Mouse (Mus musculus) layer of hippocampus, adult 9-10 months (tissue): ENCODE measurements around the gene Gm19402.

Source experiments
- DNase-seq: peaks from one replicate; pipeline ENCODE4 v3.0.0; 2022; ENCODE audit warnings: low spot score

Gene Gm19402

DNA sequence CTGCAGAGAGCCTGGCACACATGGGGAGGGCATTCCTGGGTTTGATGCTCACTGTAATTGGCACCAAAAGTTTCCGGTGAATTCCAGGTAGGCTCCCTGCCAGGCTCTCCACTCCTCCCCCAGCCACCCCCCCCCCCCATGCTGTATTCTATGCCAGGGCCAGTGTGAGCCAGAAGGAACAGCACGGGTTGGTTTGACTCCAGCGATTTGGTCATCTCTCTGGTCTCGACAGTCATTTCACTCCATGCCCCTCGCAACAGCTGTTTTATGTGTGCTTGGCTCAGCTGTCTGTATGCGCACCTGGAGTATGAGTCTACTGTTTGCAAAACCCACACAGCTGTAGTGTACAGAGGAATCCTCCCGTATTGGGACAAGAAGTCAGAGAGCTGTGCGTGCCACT, 24.2 kb downstream of the Gm19402 start:
- DNase-seq, result no peak

DNA sequence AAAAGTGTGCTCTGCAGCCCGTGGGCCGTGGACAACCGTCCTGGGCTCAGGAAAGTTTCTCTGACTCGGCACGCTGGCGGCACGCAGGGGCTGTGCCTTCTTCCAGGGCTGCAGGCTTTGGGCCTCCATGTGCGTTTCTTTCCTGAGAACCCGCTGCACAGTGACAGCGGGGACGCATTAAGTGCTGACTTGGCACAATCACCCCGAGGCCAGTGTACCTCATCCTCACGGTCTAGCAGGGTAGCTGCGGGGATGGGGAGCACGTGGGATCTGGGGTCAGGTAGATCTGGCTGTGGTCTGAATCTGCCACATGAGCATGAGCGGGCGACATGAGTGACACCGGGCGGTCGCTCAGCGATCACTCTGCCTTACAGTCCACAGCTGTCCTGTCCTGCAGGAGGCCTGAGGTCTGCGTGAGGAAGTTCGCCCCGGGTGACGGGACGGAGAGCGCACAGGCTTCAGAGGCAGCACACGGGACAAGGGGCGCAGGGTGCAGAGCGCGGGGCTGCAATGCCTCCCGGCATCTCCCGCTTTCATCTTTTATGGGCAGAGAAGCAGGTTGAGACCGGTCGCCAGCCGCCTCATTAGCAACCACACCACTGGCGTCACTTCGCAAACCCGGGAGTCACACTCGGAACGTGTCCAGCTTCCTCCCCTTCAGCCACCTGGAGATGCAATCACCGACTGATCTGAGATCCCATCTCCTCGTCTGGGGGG, 26.4 kb downstream of the Gm19402 start:
- DNase-seq, result no peak

DNA sequence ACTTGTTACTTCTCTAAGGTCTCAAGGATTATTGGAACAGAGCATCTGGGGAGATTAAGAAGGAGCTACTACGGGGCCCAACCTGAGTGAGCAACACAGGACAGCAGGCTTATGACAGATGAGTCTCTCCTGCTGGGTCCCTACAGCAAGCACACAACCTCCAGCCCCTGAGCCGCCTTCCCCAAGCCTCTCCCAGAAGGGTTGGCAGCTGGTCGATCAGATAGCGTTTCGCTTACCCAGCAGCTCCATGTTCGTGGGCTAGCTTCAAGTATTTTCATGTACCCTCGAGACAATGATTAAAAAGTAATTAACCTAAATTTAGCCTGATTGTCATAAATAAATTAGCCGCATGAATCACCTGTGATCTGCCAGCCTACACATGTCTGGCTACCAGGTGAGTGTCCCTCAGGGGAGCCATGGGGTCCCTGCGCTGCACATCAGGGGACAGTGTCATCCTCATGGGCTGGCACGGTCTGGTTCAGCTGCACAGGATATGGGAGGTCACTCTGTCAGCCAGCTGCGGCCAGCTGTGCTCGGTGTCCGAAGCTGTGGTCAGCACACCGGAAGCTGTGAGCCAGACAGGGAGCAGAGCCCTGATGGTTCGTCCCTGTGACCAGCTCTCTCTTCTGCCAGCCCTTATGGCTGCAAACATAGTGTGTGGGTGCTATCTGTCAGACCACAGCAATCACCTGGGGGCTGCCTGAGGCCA, 32.1 kb downstream of the Gm19402 start:
- no peak for DNase-seq

DNA sequence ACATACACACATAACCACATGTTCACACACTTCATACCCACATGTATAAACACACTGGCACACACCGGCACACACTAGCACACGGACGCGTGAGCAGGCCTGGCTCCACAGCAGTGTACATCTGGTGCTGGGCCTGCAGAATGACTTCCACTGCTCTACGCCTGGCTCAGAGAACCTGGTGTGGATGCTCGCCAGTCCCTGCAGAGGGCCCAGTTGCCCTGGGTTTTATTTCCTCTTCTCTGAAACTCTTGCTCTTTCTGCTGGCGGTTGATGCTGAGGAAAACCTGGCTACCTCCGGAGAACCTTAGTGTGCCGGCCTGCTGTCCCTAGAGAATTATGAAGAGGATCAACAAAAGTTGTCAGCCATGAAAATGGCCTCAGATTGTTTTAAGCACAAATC, 38.5 kb downstream of the Gm19402 start:
- no peak for DNase-seq

DNA sequence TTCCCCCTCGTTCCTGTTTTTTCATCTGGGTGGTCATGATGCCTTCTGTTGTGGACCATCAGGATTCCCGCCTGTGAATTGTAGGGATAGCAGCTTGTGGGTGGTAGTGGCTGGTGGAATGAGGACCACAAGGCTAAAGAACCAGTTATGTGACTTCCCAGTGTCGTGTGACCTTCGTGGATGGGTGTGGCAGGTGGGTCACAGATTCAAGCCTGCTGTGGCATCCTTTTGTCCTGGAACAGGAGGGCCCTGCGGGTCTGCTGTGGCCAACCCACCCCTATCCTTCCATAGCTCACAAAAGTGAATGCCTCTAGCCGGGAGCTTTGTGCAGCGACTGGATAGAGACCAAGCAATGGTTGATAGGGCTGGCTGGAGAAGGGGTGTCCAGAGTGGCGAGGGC, 42.7 kb downstream of the Gm19402 start:
- DNase-seq, result no peak

DNA sequence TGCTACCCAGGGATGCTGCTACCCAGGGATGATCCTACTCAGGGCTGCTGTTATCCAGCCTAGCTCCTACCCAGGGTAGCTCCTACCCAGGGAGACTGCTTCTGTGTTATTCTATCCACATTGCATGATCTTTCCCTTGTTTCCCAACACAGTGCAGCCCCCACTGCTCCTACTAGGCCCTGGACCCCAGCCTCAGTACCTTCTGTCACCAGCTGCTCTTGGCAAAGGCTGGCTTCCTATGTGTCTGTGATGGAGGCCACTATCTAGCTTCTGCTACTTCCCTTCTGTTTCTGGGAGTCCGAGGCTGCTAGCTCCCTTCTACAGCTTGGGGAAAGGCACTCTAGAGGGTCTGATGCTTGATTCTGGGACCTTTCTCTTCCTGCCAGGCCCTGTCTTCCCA, 43.1 kb downstream of the Gm19402 start:
- no peak for DNase-seq

GRCm38 (mm10) chr10:77645571-77645970, 45.0 kb downstream of the Gm19402 start:
- no peak for DNase-seq

- DNase-seq, result no peak
Observed at GRCm38 (mm10) chr10:77643160-77643559, 47.4 kb downstream of the Gm19402 start.
